In genomic region chr9:64406841-64407240, GRCm38 (mm10) we compare ENCODE assay signal across 19 mouse cellular contexts. TPM values are rescaled to one million over a fixed set of nuclear protein-coding genes. Genes with fewer than 3 reads are reported as not detected.
DNase-seq lines count a peak whose midpoint lies in the region; ATAC-seq and TF ChIP-seq lines count a peak whose summit lies in the region.
"Had no signal": no experiment of that assay in that cellular context is flagged by ENCODE, and none has a peak within 500 bp of the region (broad histone marks: within the 10 kb centered on the region; RNA-seq: fewer than 3 reads in every experiment).

No protein-coding gene starts in this region.

- ATAC-seq in cerebellum, adult (ENCODE audit: insufficient number of reproducible peaks, low FRiP score, low TSS enrichment), result no peak
- no peak for ATAC-seq in hindbrain, embryonic 16.5 days
- ATAC-seq: activated CD4-positive, CD25-positive, alpha-beta regulatory T cell, adult 4 months; forebrain, embryonic 13.5 days; forebrain, postnatal 0 days; Patski had no signal

- H3K9ac ChIP-seq in hindbrain, embryonic 16.5 days (ENCODE audit: low read depth, low read length), result no peak overlapping the region
- H3K9ac ChIP-seq: embryonic facial prominence, embryonic 13.5 days; forebrain, embryonic 13.5 days; forebrain, postnatal 0 days; hindbrain, embryonic 13.5 days had no signal

- H3K36me3 ChIP-seq in kidney, adult 2 months (ENCODE audit: control insufficient read depth, insufficient read depth, low read length), result no peaks in the 10 kb centered on the region
- H3K36me3 ChIP-seq in hindbrain, embryonic 16.5 days (ENCODE audit: control insufficient read depth, insufficient read depth, low read length), result no peaks in the 10 kb centered on the region
- H3K36me3 ChIP-seq: embryonic facial prominence, embryonic 13.5 days; heart, embryonic 10.5 days had no signal

- TF ChIP-seq POLR2A in kidney, adult 2 months (IDR thresholded peaks at IDR 0.05; ENCODE audit: low read depth, low read length), result no peak

- H3K4me1 ChIP-seq in kidney, adult 2 months (ENCODE audit: control insufficient read depth, insufficient read depth, low read length), result no peaks in the 10 kb centered on the region
- H3K4me1 ChIP-seq in hindbrain, embryonic 16.5 days (ENCODE audit: control insufficient read depth, insufficient read depth, low read depth, low read length), result no peaks in the 10 kb centered on the region
- H3K4me1 ChIP-seq: embryonic facial prominence, embryonic 13.5 days; heart, embryonic 10.5 days had no signal

- 74% methylated on average over 2 of the region's 2 CpGs for WGBS in kidney, adult 2 months
- WGBS in hindbrain, embryonic 16.5 days, result 85% methylated on average over 2 of the region's 2 CpGs

- no peaks in the 10 kb centered on the region for H3K9me3 ChIP-seq in hindbrain, embryonic 16.5 days (ENCODE audit: control insufficient read depth, low read length)
- H3K9me3 ChIP-seq: embryonic facial prominence, embryonic 13.5 days; forebrain, embryonic 13.5 days; heart, embryonic 10.5 days; hindbrain, embryonic 13.5 days had no signal

- peak; percentile 8 to 38 for DNase-seq in cerebellum, postnatal 25 days
- peak; percentile 53 for DNase-seq in kidney, adult 2 months
- no peak for DNase-seq in kidney, adult 18-20 months
- peak; percentile 71 for DNase-seq in kidney, postnatal 10 days
- DNase-seq in kidney, postnatal 4 days, result peak; percentile 55 to 71
- DNase-seq: adrenal gland, postnatal 25 days; cerebellum, adult 8-10 months; forebrain, postnatal 0 days; gastrocnemius, postnatal 25 days; heart, adult 18-20 months; heart, postnatal 10 days had no signal

- no peak overlapping the region for H3K4me3 ChIP-seq in kidney, adult 2 months (ENCODE audit: insufficient read depth, low read depth, low read length)
- no peak overlapping the region for H3K4me3 ChIP-seq in hindbrain, embryonic 16.5 days (ENCODE audit: low read length)
- H3K4me3 ChIP-seq: embryonic facial prominence, embryonic 13.5 days; forebrain, embryonic 13.5 days; heart, embryonic 10.5 days; hindbrain, embryonic 13.5 days had no signal

- no peaks in the 10 kb centered on the region for H3K27me3 ChIP-seq in kidney, adult 2 months (replicated peaks; ENCODE audit: control insufficient read depth, insufficient read depth, low read length)
- H3K27me3 ChIP-seq in hindbrain, embryonic 16.5 days (replicated peaks; ENCODE audit: control insufficient read depth, insufficient read depth, low read length), result no peaks in the 10 kb centered on the region
- H3K27me3 ChIP-seq: embryonic facial prominence, embryonic 13.5 days; forebrain, embryonic 13.5 days had no signal

- H3K27ac ChIP-seq in kidney, adult 2 months (ENCODE audit: insufficient read depth, low read depth, low read length), result no peak overlapping the region
- H3K27ac ChIP-seq in hindbrain, embryonic 16.5 days (ENCODE audit: low read depth, low read length), result no peak overlapping the region
- H3K27ac ChIP-seq: embryonic facial prominence, embryonic 13.5 days; forebrain, embryonic 13.5 days; heart, embryonic 10.5 days; hindbrain, embryonic 13.5 days had no signal

- TF ChIP-seq CTCF in kidney, adult 2 months (conservative IDR thresholded peaks at IDR 0.05; ENCODE audit: insufficient read depth, insufficient read length, low read depth, low read length), result no peak

- H3K4me2 ChIP-seq in hindbrain, embryonic 16.5 days (ENCODE audit: low read length), result no peak overlapping the region
- H3K4me2 ChIP-seq: embryonic facial prominence, embryonic 13.5 days; forebrain, embryonic 13.5 days; hindbrain, embryonic 13.5 days had no signal

RNA-seq across cellular contexts. Expression of gene Megf11, which starts 21.4 kb away (rescaled TPM):
- polyA plus RNA-seq in kidney, adult 2 months (2012; rRNA removed), result 0.16 and 0.23 TPM in 2 replicates
- polyA plus RNA-seq in hindbrain, embryonic 16.5 days (2015; fragmentation: Nextera tagmentation; extraction: Ambion mirVana), result 20.0 and 20.2 TPM in 2 replicates

Comparison
In these comparisons a context has a peak if more than half of its experiments do, and no peak if none do; other contexts are left out.
1. RNA of gene Megf11, which starts 21.4 kb away (polyA plus RNA-seq): 20.0 to 20.2 TPM in hindbrain, embryonic 16.5 days; 0.16 to 0.23 TPM in kidney, adult 2 months; every median in the first group is over 10 times any median in the second.